Comparison of ENCODE assay signal across 10 mouse cellular contexts in the genomic region with DNA sequence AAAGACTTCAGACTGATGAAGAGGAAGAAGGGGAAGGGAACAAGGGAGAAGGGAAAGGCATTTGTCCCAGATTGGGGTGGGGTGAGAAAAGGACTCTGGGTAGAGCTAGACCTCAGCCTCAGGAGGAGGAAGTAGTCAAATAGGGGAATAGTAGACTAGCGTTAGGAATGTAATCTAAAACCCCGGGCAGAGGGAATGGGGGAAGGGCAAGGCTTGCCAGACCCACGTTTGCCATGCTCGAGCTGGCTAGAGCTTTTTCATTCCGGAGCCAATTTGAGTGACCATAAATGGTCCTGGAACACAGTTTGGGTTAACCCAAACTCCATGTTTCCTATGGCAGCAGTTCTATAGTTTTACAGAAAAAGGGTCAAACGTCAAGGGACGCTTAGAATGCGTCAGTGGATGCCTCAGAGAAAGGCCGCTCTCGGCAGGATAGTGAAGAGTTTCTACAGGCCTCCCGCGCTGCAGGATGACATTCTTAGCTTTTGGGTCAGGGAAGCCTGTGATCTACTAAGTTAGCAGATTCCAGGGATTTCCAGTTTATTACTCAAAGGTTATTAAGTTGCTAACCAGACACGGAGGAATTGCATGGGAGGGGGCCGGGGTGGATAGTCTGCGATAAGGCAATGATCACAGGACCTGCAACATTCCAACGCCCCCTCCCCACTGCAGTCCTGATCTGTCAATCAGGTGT. TPM values are rescaled to one million over a fixed set of nuclear protein-coding genes. Genes with fewer than 3 reads are reported as not detected.
A peak's percentile ranks its signal among the peaks of the same experiment; 100 is the strongest.
DNase-seq lines count a peak whose midpoint lies in the region; ATAC-seq and TF ChIP-seq lines count a peak whose summit lies in the region.
"Had no signal": no experiment of that assay in that cellular context is flagged by ENCODE, and none has a peak within 500 bp of the region (broad histone marks: within the 10 kb centered on the region; RNA-seq: fewer than 3 reads in every experiment).

No protein-coding gene starts in this region.

- peaks cover 18% of the 10 kb centered on the region for H3K79me2 ChIP-seq in MEL (ENCODE audit: control insufficient read depth, insufficient read depth, low read length, poor library complexity)

- no peak for TF ChIP-seq RAD21 in MEL (IDR thresholded peaks at IDR 0.05; ENCODE audit: low read depth, low read length)

- ATAC-seq in kidney, embryonic 16.5 days (ENCODE audit: low FRiP score, low TSS enrichment) = no peak
- ATAC-seq in limb, embryonic 14.5 days (ENCODE audit: low FRiP score, low read depth) = no peak
- ATAC-seq in megakaryocyte-erythroid progenitor cell, adult 5-6 weeks (replicated peaks; ENCODE audit: low FRiP score, low TSS enrichment, poor library complexity, severe bottlenecking) = no peak
- ATAC-seq: inflammation-experienced regulatory T-cells, adult 6 months had no signal

- no peak overlapping the region for H3K4me3 ChIP-seq in kidney, embryonic 16.5 days (ENCODE audit: low read length)
- H3K4me3 ChIP-seq in MEL (ENCODE audit: control insufficient read depth in 1 of 2, insufficient read depth in 1 of 2, low read depth in 2 of 2, low read length in 2 of 2) = peak overlapping the region; percentile 53 to 56
- H3K4me3 ChIP-seq in limb, embryonic 14.5 days (replicated peaks; ENCODE audit: low read length) = no peak overlapping the region
- H3K4me3 ChIP-seq: limb, embryonic 15.5 days had no signal

- peak in 1 of 2 experiments; percentile 69; a peak in 2 of 4 replicates for TF ChIP-seq POLR2A in MEL (IDR thresholded peaks at IDR 0.05; ENCODE audit: control insufficient read depth in 1 of 2, insufficient read depth in 1 of 2, low read depth in 1 of 2, low read length in 2 of 2, poor library complexity in 1 of 2)
- TF ChIP-seq POLR2A in limb, embryonic 14.5 days (IDR thresholded peaks at IDR 0.05; ENCODE audit: borderline replicate concordance, extremely low read depth, insufficient read depth, insufficient read length) = no peak

- no peak for DNase-seq in kidney, adult 8-10 months
- DNase-seq in MEL (ENCODE audit: low read depth, low spot score) = peak; percentile 84
- peak; percentile 74 for DNase-seq in embryo, embryonic 10 days (ENCODE audit: low spot score)
- peak; percentile 18 for DNase-seq in limb, embryonic 14.5 days (ENCODE audit: low spot score)
- no peak for DNase-seq in adrenal gland, postnatal 25 days
- DNase-seq: cerebellum, adult 8-10 months had no signal

- no peaks in the 10 kb centered on the region for H3K27me3 ChIP-seq in kidney, embryonic 16.5 days (ENCODE audit: insufficient read depth, low read length)
- H3K27me3 ChIP-seq in MEL (ENCODE audit: control insufficient read depth in 1 of 2, insufficient read depth in 2 of 2, low read length in 2 of 2) = no peaks in the 10 kb centered on the region
- H3K27me3 ChIP-seq in limb, embryonic 14.5 days (ENCODE audit: control insufficient read depth, insufficient read depth, low read length) = no peaks in the 10 kb centered on the region
- H3K27me3 ChIP-seq: limb, embryonic 15.5 days had no signal

- peak overlapping the region; percentile 22; the same call in 1 of the 2 replicates for H3K4me2 ChIP-seq in kidney, embryonic 16.5 days (replicated peaks; ENCODE audit: low read depth, low read length)
- H3K4me2 ChIP-seq in limb, embryonic 14.5 days (replicated peaks; ENCODE audit: low read depth, low read length, severe bottlenecking) = no peak overlapping the region
- H3K4me2 ChIP-seq: limb, embryonic 15.5 days had no signal

- H3K36me3 ChIP-seq in kidney, embryonic 16.5 days (ENCODE audit: insufficient read depth, low read length) = no peaks in the 10 kb centered on the region
- H3K36me3 ChIP-seq in MEL (ENCODE audit: control insufficient read depth in 1 of 2, insufficient read depth in 2 of 2, low read length in 2 of 2) = peaks cover 0 to 38% of the 10 kb centered on the region in 2 experiments; a peak in 2 of 4 replicates
- no peaks in the 10 kb centered on the region for H3K36me3 ChIP-seq in limb, embryonic 14.5 days (ENCODE audit: control insufficient read depth, insufficient read depth, low read length)
- H3K36me3 ChIP-seq: limb, embryonic 15.5 days had no signal

- H3K9me3 ChIP-seq in kidney, embryonic 16.5 days (ENCODE audit: low read length) = no peaks in the 10 kb centered on the region
- no peaks in the 10 kb centered on the region for H3K9me3 ChIP-seq in MEL (replicated peaks; ENCODE audit: insufficient read depth, low read length)
- H3K9me3 ChIP-seq in limb, embryonic 14.5 days (ENCODE audit: control insufficient read depth, low read length) = no peaks in the 10 kb centered on the region
- H3K9me3 ChIP-seq: limb, embryonic 15.5 days had no signal

- peak overlapping the region; percentile 28; the same call in 1 of the 2 replicates for H3K27ac ChIP-seq in kidney, embryonic 16.5 days (ENCODE audit: low read length)
- peak overlapping the region; percentile 93 for H3K27ac ChIP-seq in MEL (ENCODE audit: control insufficient read depth, low read depth, low read length)
- H3K27ac ChIP-seq in limb, embryonic 14.5 days (replicated peaks; ENCODE audit: low read depth, low read length) = no peak overlapping the region
- H3K27ac ChIP-seq: limb, embryonic 15.5 days had no signal

- H3K9ac ChIP-seq in kidney, embryonic 16.5 days (replicated peaks; ENCODE audit: low read length) = no peak overlapping the region; the same call in 1 of the 2 replicates
- H3K9ac ChIP-seq in MEL (ENCODE audit: control insufficient read depth, low read depth, low read length, poor library complexity, severe bottlenecking) = peak overlapping the region; percentile 74
- H3K9ac ChIP-seq in limb, embryonic 14.5 days (ENCODE audit: low read depth, low read length, severe bottlenecking) = no peak overlapping the region
- H3K9ac ChIP-seq: limb, embryonic 15.5 days had no signal

- TF ChIP-seq CTCF in MEL (IDR thresholded peaks at IDR 0.05 in 2 of 3, conservative IDR thresholded peaks at IDR 0.05 in 1 of 3; ENCODE audit: control insufficient read depth in 1 of 3, insufficient read depth in 1 of 3, low read depth in 2 of 3, low read length in 3 of 3, poor library complexity in 1 of 3, severe bottlenecking in 1 of 3) = no peak

- peak; percentile 31 to 62; a peak in 3 of 4 replicates for TF ChIP-seq EP300 in MEL (IDR thresholded peaks at IDR 0.05; ENCODE audit: low read depth in 1 of 2, low read length in 2 of 2)

- 13% methylated on average over 16 of the region's 16 CpGs for WGBS in kidney, embryonic 16.5 days
- 10% methylated on average over 16 of the region's 16 CpGs for WGBS in limb, embryonic 14.5 days

- peaks cover 17% of the 10 kb centered on the region for H3K4me1 ChIP-seq in kidney, embryonic 16.5 days (ENCODE audit: insufficient read depth, low read length)
- peaks cover 17 to 45% of the 10 kb centered on the region in 2 experiments for H3K4me1 ChIP-seq in MEL (ENCODE audit: control insufficient read depth in 1 of 2, insufficient read depth in 2 of 2, low read length in 2 of 2)
- 0 out of 2 replicates have a peak, but pooled peaks cover 1% of the 10 kb centered on the region for H3K4me1 ChIP-seq in limb, embryonic 14.5 days (ENCODE audit: control insufficient read depth, insufficient read depth, low read length)

TF ChIP-seq in MEL, 35 proteins besides CTCF, POLR2A, EP300 and RAD21 (continues in another document):
- TF ChIP-seq MYC (IDR thresholded peaks at IDR 0.05; ENCODE audit: low read depth, low read length) (peak; percentile 75; the same call in 1 of the 2 replicates), ZMIZ1 (IDR thresholded peaks at IDR 0.05; ENCODE audit: low read depth, low read length) (no peak), HCFC1 (IDR thresholded peaks at IDR 0.05; ENCODE audit: low read depth, low read length) (peak; percentile 46; the same call in 1 of the 2 replicates), RCOR1 (IDR thresholded peaks at IDR 0.05; ENCODE audit: low read depth, low read length) (peak; percentile 61; the same call in 1 of the 2 replicates), MYB (IDR thresholded peaks at IDR 0.05; ENCODE audit: low read depth, low read length) (0 out of 2 replicates have a peak, but pooled peaks have one; percentile 45), USF1 (IDR thresholded peaks at IDR 0.05; ENCODE audit: low read depth, low read length) (no peak)

RNA-seq across cellular contexts. Expression of a gene that starts 3.9 kb away (rescaled TPM):
- 111 and 117 TPM in 2 replicates for polyA plus RNA-seq in kidney, embryonic 16.5 days (2015; fragmentation: Nextera tagmentation; extraction: Ambion mirVana)
- total RNA-seq in MEL (2012; rRNA removed) = 290 and 352 TPM in 2 replicates
- 100 to 1,000 TPM in 1 of 2 experiments, not detected in 1; 545 TPM for polyA plus RNA-seq in MEL (2012; ENCODE audit: insufficient read depth in 1 of 2, insufficient read length in 2 of 2, low read depth in 1 of 2, low replicate concordance in 2 of 2, missing spikeins in 1 of 2)
- polyA plus RNA-seq in limb, embryonic 14.5 days (2012; rRNA removed) = 118 and 165 TPM in 2 replicates
- 126 and 127 TPM in 2 replicates for polyA plus RNA-seq in limb, embryonic 14.5 days (2014; fragmentation: Nextera tagmentation; extraction: Ambion mirVana)
- 189 and 199 TPM in 2 replicates for total RNA-seq in megakaryocyte-erythroid progenitor cell, adult 5-6 weeks (2014; fragmentation: Nextera tagmentation)
- total RNA-seq in megakaryocyte-erythroid progenitor cell, adult 5-6 weeks (2017) = 144 and 195 TPM in 2 replicates
- total RNA-seq in adrenal gland, postnatal 25 days (2021) = 31.6 and 39.7 TPM in 2 replicates

RNA-seq across cellular contexts. Expression of a gene that starts 54.7 kb away (rescaled TPM):
- 67.0 and 73.5 TPM in 2 replicates for polyA plus RNA-seq in kidney, embryonic 16.5 days (2015; fragmentation: Nextera tagmentation; extraction: Ambion mirVana)
- total RNA-seq in MEL (2012; rRNA removed) = 17.6 and 21.0 TPM in 2 replicates
- 10 to 100 TPM in 1 of 2 experiments, not detected in 1; 21.7 TPM for polyA plus RNA-seq in MEL (2012; ENCODE audit: insufficient read depth in 1 of 2, insufficient read length in 2 of 2, low read depth in 1 of 2, low replicate concordance in 2 of 2, missing spikeins in 1 of 2)
- polyA plus RNA-seq in limb, embryonic 14.5 days (2012; rRNA removed) = 21.9 and 23.4 TPM in 2 replicates
- 40.5 and 41.0 TPM in 2 replicates for polyA plus RNA-seq in limb, embryonic 14.5 days (2014; fragmentation: Nextera tagmentation; extraction: Ambion mirVana)
- total RNA-seq in megakaryocyte-erythroid progenitor cell, adult 5-6 weeks (2014; fragmentation: Nextera tagmentation) = 21.3 and 22.7 TPM in 2 replicates
- 38.9 and 41.3 TPM in 2 replicates for total RNA-seq in megakaryocyte-erythroid progenitor cell, adult 5-6 weeks (2017)
- total RNA-seq in adrenal gland, postnatal 25 days (2021) = 71.8 and 80.4 TPM in 2 replicates

RNA-seq across cellular contexts. Expression of a gene that starts 58.4 kb away (rescaled TPM):
- 39.6 and 42.2 TPM in 2 replicates for polyA plus RNA-seq in kidney, embryonic 16.5 days (2015; fragmentation: Nextera tagmentation; extraction: Ambion mirVana)
- total RNA-seq in MEL (2012; rRNA removed) = 1.9 and 2.3 TPM in 2 replicates
- 1 to 10 TPM in 1 of 2 experiments, not detected in 1; 7.9 TPM for polyA plus RNA-seq in MEL (2012; ENCODE audit: insufficient read depth in 1 of 2, insufficient read length in 2 of 2, low read depth in 1 of 2, low replicate concordance in 2 of 2, missing spikeins in 1 of 2)
- 14.2 and 19.7 TPM in 2 replicates for polyA plus RNA-seq in limb, embryonic 14.5 days (2012; rRNA removed)
- 19.2 and 20.5 TPM in 2 replicates for polyA plus RNA-seq in limb, embryonic 14.5 days (2014; fragmentation: Nextera tagmentation; extraction: Ambion mirVana)
- total RNA-seq in megakaryocyte-erythroid progenitor cell, adult 5-6 weeks (2014; fragmentation: Nextera tagmentation) = 1.5 TPM in 1 of 2 replicates, not detected in the other
- total RNA-seq in megakaryocyte-erythroid progenitor cell, adult 5-6 weeks (2017) = 1.1 TPM in 1 of 2 replicates, not detected in the other
- 5.9 and 6.1 TPM in 2 replicates for total RNA-seq in adrenal gland, postnatal 25 days (2021)
- polyA plus RNA-seq: inflammation-experienced regulatory T-cells, adult 6 months had no signal

Comparison
In these comparisons a context has a peak if more than half of its experiments do, and no peak if none do; other contexts are left out.
1. H3K4me3 ChIP-seq: peak in MEL (2 of 2); none in kidney, embryonic 16.5 days (single experiment) and limb, embryonic 14.5 days (single experiment).
2. DNase-seq: peak in MEL (single experiment), embryo, embryonic 10 days (single experiment) and limb, embryonic 14.5 days (single experiment); none in kidney, adult 8-10 months (0 of 2) and adrenal gland, postnatal 25 days (single experiment).